Mouse (Mus musculus): Measurements from ENCODE around the gene Med13. TPM values are rescaled to one million over a fixed set of nuclear protein-coding genes. Genes with fewer than 3 reads are reported as not detected.

Gene Med13
- total and polyA plus RNA-seq, 3 experiments = 1.9 to 124 (median 74.2) TPM

DNA sequence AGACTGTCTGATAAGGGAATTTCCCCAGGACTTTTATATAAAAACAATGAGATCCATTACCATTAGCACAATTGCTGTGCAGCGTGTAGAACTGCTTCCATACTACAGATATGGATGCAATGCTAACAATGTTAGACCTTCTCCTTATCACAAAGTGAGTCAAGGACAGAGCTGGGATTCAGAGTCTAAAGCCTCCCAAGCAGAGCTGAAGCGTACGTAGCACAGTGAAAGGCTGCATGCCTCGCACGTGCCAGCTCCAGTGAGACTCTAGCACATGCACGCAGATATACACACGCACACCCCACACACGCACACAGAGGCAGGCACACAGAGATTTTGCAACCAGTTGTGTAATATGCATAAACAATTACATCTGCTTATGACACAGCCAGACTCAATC is 71.7 kb downstream of the Med13 start:
- Histone ChIP-seq H3K4me1 (ENCODE audit: insufficient read depth, low read depth, low read length) (no peaks in the 10 kb centered on the region), H3K4me3 (ENCODE audit: low read depth, low read length) (no peak overlapping the region), H3K36me3 (replicated peaks) (peaks cover 78% of the 10 kb centered on the region), H3K9me3 (replicated peaks) (no peaks in the 10 kb centered on the region), H3K27me3 (ENCODE audit: insufficient read depth, low read length) (no peaks in the 10 kb centered on the region)
- DNase-seq (ENCODE audit: low spot score) (no peak), ATAC-seq (ENCODE audit: extremely low read depth, insufficient number of reproducible peaks, low FRiP score, poor library complexity, severe bottlenecking) (no peak)
- no peak for TF ChIP-seq CTCF (IDR thresholded peaks at IDR 0.05; ENCODE audit: low read depth, low read length)
- no peak for TF ChIP-seq TAL1 (conservative IDR thresholded peaks at IDR 0.05; ENCODE audit: low read depth, low read length)
- no peak for TF ChIP-seq POLR2AphosphoS5 (IDR thresholded peaks at IDR 0.05; ENCODE audit: insufficient replicate concordance, low read depth, low read length)
- no peak for TF ChIP-seq GATA1 (IDR thresholded peaks at IDR 0.05; ENCODE audit: borderline replicate concordance, low read length)
- TF ChIP-seq GATA2 (IDR thresholded peaks at IDR 0.05; ENCODE audit: borderline replicate concordance, low read depth, low read length) = no peak

DNA sequence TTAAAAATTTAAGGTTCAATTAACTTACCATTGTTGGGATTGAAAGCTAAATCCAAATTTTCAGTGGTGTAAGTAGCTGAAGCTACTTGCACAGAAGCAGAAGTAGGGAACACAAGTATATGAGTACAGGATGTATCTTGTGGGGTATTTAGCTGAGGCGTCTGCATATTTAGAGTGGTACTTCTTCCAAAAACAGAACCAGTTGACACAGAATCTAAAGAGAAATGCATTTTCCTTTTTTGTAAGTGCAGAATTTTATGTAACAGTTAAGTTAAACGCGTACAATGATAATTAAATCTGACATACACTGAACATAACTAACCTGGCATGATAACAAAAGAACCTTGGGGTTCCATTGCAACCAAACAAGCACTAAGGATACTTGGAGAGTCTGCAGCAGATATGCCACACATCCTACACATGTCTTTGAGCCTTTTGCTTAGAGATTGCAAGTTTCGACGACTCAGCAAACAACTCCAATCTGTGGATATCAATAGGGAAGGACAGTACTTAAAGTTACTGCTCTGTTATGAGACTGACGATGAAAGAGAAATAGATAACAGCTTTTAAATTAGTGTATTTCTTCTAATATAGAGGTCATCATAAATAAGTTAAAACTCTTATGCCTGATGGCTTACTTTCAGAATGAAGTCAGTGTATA is 78.8 kb downstream of the Med13 start:
- ATAC-seq (ENCODE audit: extremely low read depth, insufficient number of reproducible peaks, low FRiP score, poor library complexity, severe bottlenecking) (no peak), DNase-seq (ENCODE audit: low spot score) (no peak)
- H3K9me3 ChIP-seq (replicated peaks) = no peaks in the 10 kb centered on the region
- no peak overlapping the region for H3K4me3 ChIP-seq (ENCODE audit: low read depth, low read length)
- H3K27me3 ChIP-seq (ENCODE audit: insufficient read depth, low read length) = no peaks in the 10 kb centered on the region
- TF ChIP-seq POLR2AphosphoS5 (IDR thresholded peaks at IDR 0.05; ENCODE audit: insufficient replicate concordance, low read depth, low read length) = no peak
- TF ChIP-seq GATA1 (IDR thresholded peaks at IDR 0.05; ENCODE audit: borderline replicate concordance, low read length) = no peak
- no peak for TF ChIP-seq TAL1 (conservative IDR thresholded peaks at IDR 0.05; ENCODE audit: low read depth, low read length)
- no peak for TF ChIP-seq GATA2 (IDR thresholded peaks at IDR 0.05; ENCODE audit: borderline replicate concordance, low read depth, low read length)
- no peak for TF ChIP-seq CTCF (IDR thresholded peaks at IDR 0.05; ENCODE audit: low read depth, low read length)
- peaks cover 82% of the 10 kb centered on the region for H3K36me3 ChIP-seq (replicated peaks)
- no peaks in the 10 kb centered on the region for H3K4me1 ChIP-seq (ENCODE audit: insufficient read depth, low read depth, low read length)

DNA sequence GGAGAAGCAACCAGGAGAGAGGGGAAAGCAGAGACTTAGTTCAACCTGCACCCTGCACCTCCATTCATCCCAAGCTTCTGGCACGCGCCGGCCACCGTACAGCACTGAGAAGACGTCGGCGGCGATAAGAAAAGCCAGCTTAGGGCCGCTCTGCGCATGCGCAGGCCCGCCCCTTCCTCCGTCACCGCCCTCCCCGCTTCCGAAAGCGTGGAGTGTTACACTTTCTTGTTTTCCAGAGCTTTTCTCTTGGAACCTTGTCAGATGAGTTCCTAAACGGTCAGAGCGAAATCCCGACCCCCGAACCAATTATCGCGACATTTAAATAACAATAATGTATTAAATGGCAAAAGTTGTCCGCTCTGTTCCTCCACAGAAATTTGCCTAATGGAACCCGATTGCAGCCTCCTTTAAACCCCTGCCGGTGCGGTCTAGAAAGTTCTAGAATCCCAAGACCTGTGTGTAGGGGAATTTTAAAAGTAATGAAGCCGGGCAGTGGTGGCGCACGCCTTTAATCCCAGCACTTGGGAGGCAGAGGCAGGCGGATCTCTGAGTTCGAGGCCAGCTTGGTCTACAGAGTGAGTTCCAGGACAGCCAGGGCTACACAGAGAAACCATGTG is 99.8 kb downstream of the Med13 start, which contains the start of gene Ints2:
Gene Ints2, minus strand, starts transcription at position 116 of the 617 bp plus-strand sequence.
- H3K9me3 ChIP-seq (replicated peaks) = no peaks in the 10 kb centered on the region
- TF ChIP-seq CTCF (IDR thresholded peaks at IDR 0.05; ENCODE audit: low read depth, low read length) (no peak), POLR2AphosphoS5 (IDR thresholded peaks at IDR 0.05; ENCODE audit: insufficient replicate concordance, low read depth, low read length) (no peak), TAL1 (conservative IDR thresholded peaks at IDR 0.05; ENCODE audit: low read depth, low read length) (no peak), GATA2 (IDR thresholded peaks at IDR 0.05; ENCODE audit: borderline replicate concordance, low read depth, low read length) (no peak), GATA1 (IDR thresholded peaks at IDR 0.05; ENCODE audit: borderline replicate concordance, low read length) (no peak)
- DNase-seq (ENCODE audit: low spot score) = peak; percentile 65
- peak; percentile 73 for ATAC-seq (ENCODE audit: extremely low read depth, insufficient number of reproducible peaks, low FRiP score, poor library complexity, severe bottlenecking)
- peaks cover 23% of the 10 kb centered on the region for H3K4me1 ChIP-seq (ENCODE audit: insufficient read depth, low read depth, low read length)
- H3K27me3 ChIP-seq (ENCODE audit: insufficient read depth, low read length) = no peaks in the 10 kb centered on the region
- peaks cover 30% of the 10 kb centered on the region for H3K36me3 ChIP-seq (replicated peaks)
- H3K4me3 ChIP-seq (ENCODE audit: low read depth, low read length) = peak within 1 kb of the TSS; percentile 79

DNA sequence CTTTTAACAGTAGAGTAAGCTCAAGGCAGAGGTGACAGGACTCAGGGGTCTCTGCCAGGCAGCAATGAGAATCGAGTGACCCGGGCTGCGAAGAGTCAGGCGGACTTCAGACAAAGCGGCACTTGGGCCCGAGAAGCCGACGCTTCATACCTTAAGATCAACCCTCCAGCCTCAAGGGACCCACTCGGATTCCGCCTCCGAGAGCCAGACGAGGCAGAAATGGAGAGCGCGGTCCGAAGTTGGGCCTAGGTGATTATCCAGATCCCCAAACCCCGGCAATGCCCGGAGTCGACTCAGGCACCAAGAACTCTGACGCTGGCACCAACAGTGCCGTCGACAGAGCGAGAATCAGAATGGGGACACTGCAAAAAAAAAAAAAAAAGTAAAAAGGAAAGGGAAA is 100.3 kb downstream of the Med13 start:
- ATAC-seq (ENCODE audit: extremely low read depth, insufficient number of reproducible peaks, low FRiP score, poor library complexity, severe bottlenecking) (peak; percentile 15; the same call in 1 of the 2 replicates), DNase-seq (ENCODE audit: low spot score) (peak; percentile 10)
- peak overlapping the region; percentile 79 for H3K4me3 ChIP-seq (ENCODE audit: low read depth, low read length)
- H3K4me1 ChIP-seq (ENCODE audit: insufficient read depth, low read depth, low read length) = peaks cover 23% of the 10 kb centered on the region
- no peak for TF ChIP-seq TAL1 (conservative IDR thresholded peaks at IDR 0.05; ENCODE audit: low read depth, low read length)
- TF ChIP-seq GATA1 (IDR thresholded peaks at IDR 0.05; ENCODE audit: borderline replicate concordance, low read length) = no peak
- TF ChIP-seq CTCF (IDR thresholded peaks at IDR 0.05; ENCODE audit: low read depth, low read length) = no peak
- no peak for TF ChIP-seq POLR2AphosphoS5 (IDR thresholded peaks at IDR 0.05; ENCODE audit: insufficient replicate concordance, low read depth, low read length)
- no peak for TF ChIP-seq GATA2 (IDR thresholded peaks at IDR 0.05; ENCODE audit: borderline replicate concordance, low read depth, low read length)
- no peaks in the 10 kb centered on the region for H3K9me3 ChIP-seq (replicated peaks)
- H3K27me3 ChIP-seq (ENCODE audit: insufficient read depth, low read length) = no peaks in the 10 kb centered on the region
- H3K36me3 ChIP-seq (replicated peaks) = peaks cover 35% of the 10 kb centered on the region

DNA sequence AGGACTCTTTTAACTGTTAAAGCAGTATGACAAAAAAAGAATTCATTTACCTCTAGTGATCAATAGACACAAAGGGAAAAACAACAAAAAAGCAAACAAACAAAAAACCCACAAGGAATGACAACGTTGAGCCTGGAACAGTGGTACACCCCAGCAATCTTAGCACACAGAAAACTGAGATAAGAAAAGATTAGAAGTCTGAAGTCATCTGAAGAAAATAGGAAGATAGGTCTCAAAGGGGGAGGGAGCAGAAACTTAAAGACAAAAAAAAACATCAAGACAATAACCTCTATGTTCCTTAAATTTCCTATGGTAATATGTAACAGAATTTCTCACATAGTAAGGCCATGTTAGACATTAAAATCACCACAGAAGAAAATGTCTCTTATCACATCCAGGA is 104.1 kb downstream of the Med13 start:
- no peak for ATAC-seq (ENCODE audit: extremely low read depth, insufficient number of reproducible peaks, low FRiP score, poor library complexity, severe bottlenecking)
- no peak overlapping the region for H3K4me3 ChIP-seq (ENCODE audit: low read depth, low read length)
- H3K36me3 ChIP-seq (replicated peaks) = peaks cover 66% of the 10 kb centered on the region
- no peaks in the 10 kb centered on the region for H3K9me3 ChIP-seq (replicated peaks)
- H3K4me1 ChIP-seq (ENCODE audit: insufficient read depth, low read depth, low read length) = peaks cover 23% of the 10 kb centered on the region
- no peak for TF ChIP-seq GATA2 (IDR thresholded peaks at IDR 0.05; ENCODE audit: borderline replicate concordance, low read depth, low read length)
- TF ChIP-seq GATA1 (IDR thresholded peaks at IDR 0.05; ENCODE audit: borderline replicate concordance, low read length) = no peak
- H3K27me3 ChIP-seq (ENCODE audit: insufficient read depth, low read length) = no peaks in the 10 kb centered on the region
- no peak for DNase-seq (ENCODE audit: low spot score)

DNA sequence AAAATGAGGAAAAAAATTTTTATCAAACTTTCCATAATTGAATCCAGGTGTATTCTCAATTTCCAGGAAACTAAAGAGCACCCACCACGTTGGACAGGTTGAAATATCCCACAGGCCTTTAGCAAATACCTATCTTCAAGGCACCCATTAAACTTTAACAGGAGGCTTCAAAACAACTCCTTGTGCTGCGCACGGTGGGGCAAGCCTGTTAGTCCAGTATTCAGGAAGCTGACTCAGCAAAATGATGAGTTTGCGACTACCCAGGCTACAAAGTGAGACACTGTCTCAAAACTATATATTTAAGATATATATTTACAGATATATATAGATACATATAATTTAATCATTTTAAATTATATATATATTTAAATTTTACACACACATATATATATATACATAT is 125.0 kb downstream of the Med13 start:
- no peak for ATAC-seq (ENCODE audit: extremely low read depth, insufficient number of reproducible peaks, low FRiP score, poor library complexity, severe bottlenecking)
- Histone ChIP-seq H3K4me1 (ENCODE audit: insufficient read depth, low read depth, low read length) (no peaks in the 10 kb centered on the region), H3K9me3 (replicated peaks) (no peaks in the 10 kb centered on the region), H3K36me3 (replicated peaks) (peaks cover 78% of the 10 kb centered on the region), H3K27me3 (ENCODE audit: insufficient read depth, low read length) (no peaks in the 10 kb centered on the region), H3K4me3 (ENCODE audit: low read depth, low read length) (no peak overlapping the region)
- no peak for DNase-seq (ENCODE audit: low spot score)
- TF ChIP-seq TAL1 (conservative IDR thresholded peaks at IDR 0.05; ENCODE audit: low read depth, low read length) (no peak), CTCF (IDR thresholded peaks at IDR 0.05; ENCODE audit: low read depth, low read length) (no peak), POLR2AphosphoS5 (IDR thresholded peaks at IDR 0.05; ENCODE audit: insufficient replicate concordance, low read depth, low read length) (no peak), GATA2 (IDR thresholded peaks at IDR 0.05; ENCODE audit: borderline replicate concordance, low read depth, low read length) (no peak), GATA1 (IDR thresholded peaks at IDR 0.05; ENCODE audit: borderline replicate concordance, low read length) (no peak)

Data from G1E (cell line).